Mouse (Mus musculus) T-cell, adult 2 months (primary cell): ENCODE data around the gene C730034F03Rik.

Experiments used
- DNase-seq: peaks from one replicate; pipeline ENCODE4 v3.0.0; 2022; ENCODE audit warnings: low spot score

Gene C730034F03Rik

GRCm38 (mm10) chr15:89432946-89433345, 3.6 kb downstream of the C730034F03Rik start:
- no peak for DNase-seq

DNA sequence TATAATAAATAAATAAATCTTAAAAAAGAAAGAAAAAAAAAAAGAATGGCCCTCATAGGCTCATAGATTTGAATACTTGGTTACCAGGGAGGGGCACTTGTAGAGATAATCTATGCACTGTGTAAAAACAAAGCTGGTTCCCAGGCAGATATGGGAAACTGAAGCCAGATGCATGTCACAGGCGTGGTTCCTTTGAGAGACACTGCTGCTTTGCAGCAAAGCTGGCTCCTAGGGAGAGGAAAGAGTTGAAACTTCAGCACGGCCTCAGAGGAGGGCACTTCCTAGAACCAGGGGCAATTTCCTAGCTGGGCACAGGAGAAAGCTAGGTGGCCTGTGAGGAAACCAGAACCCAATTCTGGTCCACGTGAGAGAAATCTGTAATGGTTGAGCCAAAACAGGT, 4.7 kb downstream of the C730034F03Rik start:
- no peak for DNase-seq

GRCm38 (mm10) chr15:89435878-89436277, 6.5 kb downstream of the C730034F03Rik start:
- DNase-seq, result no peak

- no peak for DNase-seq
These were observed 13.2 kb downstream of the C730034F03Rik start for GRCm38 (mm10) chr15:89442486-89443070.

GRCm38 (mm10) chr15:89452906-89453864, 23.8 kb downstream of the C730034F03Rik start:
- DNase-seq, result peak; percentile 34

DNA sequence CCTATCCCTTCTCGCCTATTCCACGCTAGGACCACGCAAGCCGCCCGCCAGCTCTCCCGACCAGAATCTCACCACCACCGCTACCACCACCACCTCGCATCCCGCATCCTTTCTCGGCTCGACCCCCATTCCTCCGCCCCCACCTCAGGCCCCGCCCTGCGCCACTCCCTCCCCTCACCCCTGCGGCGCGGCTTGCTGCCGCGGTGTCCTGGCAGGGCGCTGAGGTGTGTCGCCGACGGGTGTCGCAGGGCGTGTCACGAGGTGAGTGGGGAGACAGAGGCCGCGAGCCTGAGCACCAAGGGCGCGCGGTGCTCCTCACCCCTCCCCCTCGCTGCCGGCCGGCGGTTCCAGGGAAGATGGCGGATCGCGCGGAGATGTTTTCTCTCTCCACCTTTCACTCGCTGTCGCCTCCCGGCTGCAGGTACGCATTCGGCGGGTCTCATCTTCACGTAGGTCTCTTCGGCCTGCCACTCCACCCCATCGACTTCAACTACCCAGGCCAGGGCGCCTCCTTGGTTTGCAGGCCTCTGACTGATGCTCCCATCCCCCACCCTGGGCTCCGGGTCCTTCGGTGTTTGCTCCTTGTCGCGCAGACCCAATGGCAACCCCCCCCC, 24.6 kb downstream of the C730034F03Rik start, which contains the start of gene Mapk8ip2:
Mapk8ip2 (plus strand) TSS at position 49 of the 614 bp plus-strand sequence.
- no peak for DNase-seq

- DNase-seq, result no peak
These were observed 25.5 kb downstream of the C730034F03Rik start for GRCm38 (mm10) chr15:89454857-89455256.

GRCm38 (mm10) chr15:89455642-89456041, 26.3 kb downstream of the C730034F03Rik start:
- DNase-seq, result no peak

GRCm38 (mm10) chr15:89458942-89459341, 29.6 kb downstream of the C730034F03Rik start:
- DNase-seq, result peak; percentile 20

DNA sequence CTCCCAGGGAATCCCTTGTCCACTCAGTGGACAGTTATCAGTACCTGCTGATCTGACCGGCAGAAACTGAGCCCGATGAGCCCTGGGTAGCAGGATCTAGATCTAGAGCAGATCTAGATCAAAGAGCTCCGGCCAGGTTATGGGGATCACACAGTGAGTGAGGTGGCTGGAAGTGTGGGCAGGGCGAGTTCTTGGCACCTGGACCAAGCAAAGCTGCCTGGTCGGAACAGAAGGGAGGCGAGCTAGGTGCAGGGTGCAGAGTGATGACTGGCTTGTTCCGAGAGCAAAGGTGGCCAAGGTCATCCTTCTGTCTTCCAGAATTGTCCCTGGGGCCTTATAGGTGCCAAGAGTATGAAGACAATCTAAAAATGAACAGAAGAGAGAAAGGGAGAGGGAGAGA, 30.4 kb downstream of the C730034F03Rik start:
- no peak for DNase-seq

DNA sequence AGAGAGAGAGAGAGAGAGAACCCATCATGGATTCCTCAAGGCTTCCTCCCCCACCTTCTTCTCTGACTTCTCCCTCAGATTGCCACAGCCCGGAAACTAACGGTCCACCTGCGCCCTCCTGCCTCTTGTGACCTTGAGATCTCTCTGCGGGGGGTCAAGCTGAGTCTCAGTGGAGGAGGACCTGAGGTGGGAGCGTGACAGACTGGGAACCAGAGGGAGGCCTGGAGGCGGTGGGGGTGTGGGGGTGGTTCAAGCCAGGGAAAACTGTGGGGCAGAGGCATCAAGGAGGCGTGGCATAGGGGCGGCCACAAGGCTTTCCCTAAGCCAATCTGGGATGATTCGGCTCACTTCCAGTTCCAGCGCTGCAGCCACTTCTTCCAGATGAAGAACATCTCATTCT, 30.9 kb downstream of the C730034F03Rik start:
- DNase-seq, result no peak

GRCm38 (mm10) chr15:89461321-89461720, 31.9 kb downstream of the C730034F03Rik start:
- no peak for DNase-seq

DNA sequence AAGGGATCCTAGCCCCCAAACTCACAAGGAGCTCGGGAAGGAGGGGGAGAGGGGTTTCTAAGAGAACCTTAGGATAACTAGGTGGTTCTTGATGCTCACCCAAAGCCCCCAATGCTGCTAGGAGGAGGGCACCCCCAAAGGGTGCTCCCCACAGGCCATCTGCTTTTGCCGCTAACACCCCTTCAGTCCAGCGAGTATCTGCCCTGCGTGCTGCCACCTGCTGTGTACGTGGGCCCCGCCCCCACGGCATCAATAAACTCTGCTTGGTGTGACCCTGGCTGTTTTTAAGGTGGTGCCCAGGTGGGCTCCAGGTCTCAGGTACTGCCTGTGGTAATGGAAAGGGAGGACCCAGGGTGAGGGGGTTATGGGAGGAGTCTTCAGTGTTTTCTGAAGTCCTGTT, 32.8 kb downstream of the C730034F03Rik start:
- DNase-seq, result no peak

DNA sequence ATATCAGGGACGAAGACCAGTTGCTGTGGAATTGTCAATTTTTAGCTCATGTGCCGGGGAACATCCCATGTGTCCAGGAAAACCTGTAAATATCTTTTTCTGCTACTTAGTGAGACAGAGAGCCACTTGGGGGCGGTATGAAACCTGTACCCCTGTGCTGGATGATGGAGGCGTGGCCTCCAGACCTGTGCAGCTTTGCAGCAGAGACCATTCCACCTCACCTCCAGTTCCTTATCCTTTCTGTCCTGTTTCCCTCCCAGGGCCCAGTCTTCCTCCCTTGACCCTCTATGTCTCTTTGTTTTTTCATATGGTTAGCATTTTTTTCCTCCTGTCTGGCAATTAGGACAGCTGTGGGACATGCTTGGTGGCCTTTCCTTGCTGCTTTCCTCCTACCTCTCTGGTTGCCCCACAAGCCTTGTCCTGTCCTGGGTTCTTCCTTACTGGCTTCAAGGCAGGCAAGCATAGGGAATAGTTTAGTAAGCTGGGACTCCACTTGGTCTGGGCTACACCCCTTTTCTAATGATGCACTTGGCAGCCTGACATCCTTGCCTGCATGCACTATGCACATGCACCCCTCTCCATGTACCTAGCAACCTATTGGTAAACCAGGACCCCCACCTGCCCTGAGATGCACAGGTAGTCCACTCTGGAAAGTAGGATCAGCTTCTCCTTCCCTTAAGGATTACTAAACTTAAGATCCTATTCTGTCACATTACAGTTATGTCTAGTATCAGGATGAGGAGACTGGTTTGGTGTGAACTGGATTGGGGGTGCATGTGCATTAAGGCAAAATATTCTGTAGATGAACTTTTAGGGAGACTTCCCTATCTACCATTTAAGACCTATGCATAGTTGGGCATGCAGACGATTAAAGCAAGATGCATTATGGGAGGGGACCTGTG, 34.2 kb downstream of the C730034F03Rik start:
- DNase-seq, result no peak

- DNase-seq, result no peak
These were observed 35.7 kb downstream of the C730034F03Rik start for GRCm38 (mm10) chr15:89465052-89465451.

- DNase-seq, result no peak
These were observed 39.2 kb downstream of the C730034F03Rik start for GRCm38 (mm10) chr15:89468577-89468976.

- DNase-seq, result no peak
These were observed 42.1 kb downstream of the C730034F03Rik start for GRCm38 (mm10) chr15:89471476-89471875.

GRCm38 (mm10) chr15:89473370-89473769, 44.0 kb downstream of the C730034F03Rik start:
- DNase-seq, result no peak

GRCm38 (mm10) chr15:89473921-89474320, 44.5 kb downstream of the C730034F03Rik start:
- no peak for DNase-seq

- DNase-seq, result no peak
These were observed 45.4 kb downstream of the C730034F03Rik start for GRCm38 (mm10) chr15:89474596-89475292.

DNA sequence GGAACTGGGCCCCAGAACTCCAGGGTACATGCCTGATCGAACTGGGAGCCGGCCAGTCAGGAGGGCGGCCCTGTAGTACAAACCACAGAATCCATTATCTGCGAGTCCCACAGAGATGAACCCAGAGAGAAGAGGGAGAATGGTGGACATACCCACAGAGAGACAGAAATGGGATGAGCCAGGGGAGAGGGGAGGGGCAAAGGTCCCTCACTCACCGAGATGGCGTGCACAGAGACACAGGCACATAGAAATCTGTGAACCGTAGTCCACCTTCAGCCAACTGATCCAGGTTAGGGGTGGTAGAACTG, 45.9 kb downstream of the C730034F03Rik start:
- no peak for DNase-seq
